Mouse (Mus musculus) left cerebral cortex, adult 9 months (tissue): ENCODE measurements at regions not wholly inside any gene's neighbourhood (a gene's known extent, or its start where the extent isn't known, plus 50 kb on each side); places are given as distances from the start of the nearest gene placed in this dataset.
A peak's percentile ranks its signal among the peaks of the same experiment; 100 is the strongest.

Experiments
- DNase-seq, 2 experiments: peaks; one replicate each; pipeline ENCODE4 v3.0.0; 2022; ENCODE audit warnings: low spot score in 2 of 2

- DNase-seq = no peak
These were observed 53.2 kb downstream of the Fam43a start for GRCm38 (mm10) chr16:30652692-30653091.

- DNase-seq = peak in 1 of 2 experiments; percentile 40
These were observed 54.3 kb downstream of the Fam43a start for GRCm38 (mm10) chr16:30653806-30654205.

DNA sequence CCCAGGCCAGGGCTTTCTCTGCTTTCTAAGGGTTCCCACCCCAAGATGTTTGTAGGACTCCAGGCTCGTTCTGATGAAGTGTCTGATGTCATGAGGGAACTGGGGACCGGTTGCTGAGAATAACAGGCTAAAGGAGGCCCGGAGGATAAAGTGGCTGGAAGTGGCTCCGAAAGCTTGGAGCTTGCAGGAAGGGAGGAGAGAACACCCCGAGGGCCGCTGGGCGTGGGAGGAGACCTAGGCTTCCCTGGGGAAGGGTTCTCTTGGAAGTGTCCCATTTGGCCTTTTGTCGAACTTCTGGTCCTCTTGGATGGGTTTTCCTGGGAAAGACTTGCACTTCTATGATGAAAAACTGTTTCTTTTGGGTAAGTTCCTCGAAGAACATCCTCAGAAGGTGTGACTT lies 54.7 kb downstream of the Fam43a start:
- no peak for DNase-seq

GRCm38 (mm10) chr16:30655798-30656221 lies 56.3 kb downstream of the Fam43a start:
- DNase-seq = no peak

DNA sequence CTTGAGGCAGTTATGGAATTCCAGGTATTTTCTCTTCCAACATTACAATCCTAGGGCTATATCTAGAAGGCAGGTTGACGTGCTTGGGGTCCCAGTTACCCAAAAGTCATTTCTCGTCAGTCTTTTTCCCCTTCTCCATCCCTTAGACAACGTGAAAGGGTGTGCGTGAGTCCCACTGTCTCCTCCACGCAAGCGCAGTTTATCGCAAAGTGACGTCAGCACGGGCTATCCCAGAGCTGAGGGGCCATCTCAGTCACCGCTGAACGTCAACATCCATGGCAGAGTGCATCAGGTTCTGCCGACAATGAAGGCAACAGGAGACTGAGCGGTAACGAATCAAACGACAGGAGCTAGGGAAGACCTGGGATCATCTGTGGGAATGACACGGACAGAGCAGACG lies 57.4 kb downstream of the Fam43a start:
- DNase-seq = no peak

DNA sequence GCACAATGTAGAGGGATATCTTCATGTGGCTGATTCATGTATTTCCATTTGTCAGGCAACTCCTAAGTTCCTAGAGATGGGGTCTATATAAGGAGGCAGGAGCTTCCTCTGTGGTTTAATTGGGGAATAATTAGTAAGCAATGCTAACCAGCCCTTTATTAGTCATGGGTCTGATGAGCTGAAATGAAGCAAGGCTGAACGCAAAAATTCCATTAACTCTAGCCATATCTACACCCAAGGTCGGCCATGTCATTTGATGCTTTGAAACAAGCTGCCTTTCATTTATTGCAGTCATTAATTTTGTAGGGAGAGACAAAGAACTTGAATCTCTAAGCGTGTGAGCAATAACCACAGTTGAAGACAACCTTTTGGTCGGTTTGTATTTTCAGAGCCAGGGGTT lies 59.4 kb downstream of the Fam43a start:
- DNase-seq = no peak

DNA sequence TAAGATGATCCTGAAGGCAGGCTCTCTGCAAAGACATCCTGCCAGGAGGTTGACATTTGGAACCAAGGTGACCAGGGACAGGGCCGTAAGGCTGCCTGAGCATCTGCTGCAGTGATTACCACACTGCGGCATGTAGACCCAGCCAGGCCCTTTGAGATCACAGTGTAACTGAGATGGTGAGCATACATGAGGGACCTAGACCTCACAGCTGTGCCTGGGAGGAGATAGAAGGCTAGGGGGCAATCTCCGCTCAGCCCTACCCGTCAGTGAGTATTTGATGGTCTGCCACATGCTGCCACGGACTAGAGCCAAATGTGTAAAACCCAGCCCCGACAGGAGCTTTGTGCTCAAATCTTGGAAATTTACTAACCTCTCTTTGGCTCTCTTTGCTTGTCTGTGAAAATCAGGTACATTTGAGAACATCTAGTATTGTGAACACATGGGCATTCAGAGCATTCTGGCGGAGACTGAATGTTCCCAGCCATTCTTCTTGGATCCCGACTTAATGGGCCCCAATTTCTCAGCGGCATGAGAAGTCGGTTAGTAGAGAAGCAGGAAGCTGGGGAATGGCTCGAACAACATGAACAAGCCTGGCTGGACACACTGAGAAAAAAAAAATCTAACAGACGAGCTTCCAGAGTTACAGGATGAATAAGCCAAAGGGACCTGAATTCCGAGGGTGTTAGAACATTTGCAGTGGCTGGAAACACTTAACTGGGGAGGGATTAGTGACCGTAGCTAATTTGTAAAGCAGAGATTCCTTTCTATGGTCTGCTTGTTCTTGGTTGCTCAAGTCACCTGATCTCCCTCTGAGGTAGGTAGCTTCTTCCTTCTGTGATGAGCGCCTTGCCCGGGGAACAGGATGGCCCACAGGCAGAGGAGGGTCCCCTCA lies 61.8 kb downstream of the Fam43a start:
- no peak for DNase-seq

DNA sequence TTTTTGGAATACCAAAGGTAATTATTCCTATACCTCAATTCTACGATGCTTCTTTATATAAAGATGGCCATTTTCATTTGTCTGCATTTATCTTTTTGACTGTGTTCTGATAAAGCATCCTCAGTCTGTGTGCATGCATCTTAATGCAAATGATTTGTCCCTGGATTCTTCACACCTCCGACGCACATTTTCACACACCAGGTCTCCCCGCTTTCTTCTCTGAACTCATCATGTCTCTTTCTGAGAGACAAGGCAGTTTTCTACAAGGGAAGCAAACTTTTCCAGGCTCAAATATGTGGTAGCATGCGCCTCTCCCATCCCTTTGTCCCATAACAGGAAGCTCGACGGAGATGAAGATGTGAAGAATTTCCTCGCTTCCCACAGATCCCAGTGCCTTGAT lies 63.5 kb downstream of the Fam43a start:
- peak in 1 of 2 experiments; percentile 39 for DNase-seq

- DNase-seq = no peak
These were observed 64.4 kb downstream of the Fam43a start for GRCm38 (mm10) chr16:30663971-30664370.

DNA sequence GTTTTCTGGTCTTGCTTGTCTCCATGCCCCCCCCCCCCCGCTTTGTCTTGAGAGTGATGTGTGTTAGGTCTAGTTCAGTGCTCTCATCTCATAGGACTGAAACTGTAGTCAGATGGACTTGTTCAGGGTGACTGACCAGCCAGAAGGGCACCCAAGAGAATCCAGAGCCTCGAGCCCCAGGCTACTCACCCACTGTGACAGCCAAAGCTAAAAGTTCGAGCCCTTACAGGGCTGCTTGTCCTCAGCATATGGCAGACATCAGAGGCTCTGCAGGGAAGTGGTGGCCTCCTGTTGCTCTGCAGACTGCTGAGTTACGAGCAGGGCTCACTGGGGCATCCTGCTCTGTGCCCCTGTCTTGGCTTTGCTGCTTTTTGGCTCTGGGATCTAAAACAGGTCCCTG lies 64.9 kb downstream of the Fam43a start:
- no peak for DNase-seq

- DNase-seq = no peak
These were observed 66.4 kb downstream of the Fam43a start for GRCm38 (mm10) chr16:30665881-30666280.

DNA sequence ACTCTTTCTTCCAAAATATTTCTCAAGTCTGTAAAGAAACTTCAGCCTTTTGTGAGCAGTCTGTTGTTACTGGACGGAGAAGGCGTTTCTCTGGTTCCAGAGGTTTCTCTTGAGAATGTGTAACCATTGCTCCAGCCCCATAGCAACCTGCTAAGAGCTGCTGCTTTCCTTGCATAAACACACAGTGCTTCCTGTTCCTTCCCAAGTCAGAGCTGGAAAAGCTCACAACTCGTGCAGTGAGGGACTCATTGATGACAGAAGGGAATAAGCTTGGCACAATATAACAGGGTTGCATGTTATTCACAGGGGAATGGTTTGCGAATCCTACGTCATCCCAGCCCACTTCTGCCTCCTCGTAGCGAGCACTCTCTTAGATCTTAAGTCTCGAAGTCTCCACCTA lies 70.4 kb downstream of the Fam43a start:
- no peak for DNase-seq

GRCm38 (mm10) chr16:30671584-30671983 lies 72.1 kb downstream of the Fam43a start:
- no peak for DNase-seq

DNA sequence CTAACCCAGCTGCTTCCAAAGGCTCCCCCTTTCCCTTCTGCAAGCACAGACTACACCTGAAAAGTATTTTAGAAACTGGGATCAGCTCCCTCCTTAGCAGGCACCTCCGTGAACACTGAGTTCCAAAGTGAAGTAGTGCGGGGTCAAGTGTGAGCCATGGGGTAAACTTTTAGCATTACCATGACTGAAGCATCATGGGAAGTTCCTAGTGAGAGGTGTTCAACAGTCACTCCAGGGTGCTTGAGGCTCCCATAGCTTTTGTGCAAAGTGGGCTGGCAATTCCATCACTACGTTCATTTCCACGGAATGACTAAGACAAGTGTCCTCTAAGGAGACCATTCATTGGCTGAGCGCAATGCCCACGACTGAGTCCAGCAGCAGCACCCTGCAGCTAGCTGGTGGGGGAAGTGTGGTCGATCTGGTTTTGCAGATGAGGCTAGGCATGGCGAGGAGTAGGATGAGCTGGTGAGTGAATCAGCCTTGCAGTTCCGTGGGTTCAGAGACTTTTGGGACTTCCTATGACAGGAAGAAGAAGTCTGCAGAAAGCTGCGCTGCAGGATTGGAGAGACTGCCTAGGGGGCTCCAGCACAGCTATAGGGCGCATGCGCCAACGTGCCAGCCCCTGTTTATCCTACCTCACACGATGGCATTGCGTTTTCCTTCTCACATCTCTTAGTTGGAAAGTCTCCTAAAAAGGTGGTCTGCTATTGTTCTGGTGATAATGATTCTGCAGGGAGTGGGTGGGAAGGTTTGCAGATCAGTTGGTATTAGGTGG lies 73.4 kb downstream of the Fam43a start:
- peak in 1 of 2 experiments; percentile 31 for DNase-seq

DNA sequence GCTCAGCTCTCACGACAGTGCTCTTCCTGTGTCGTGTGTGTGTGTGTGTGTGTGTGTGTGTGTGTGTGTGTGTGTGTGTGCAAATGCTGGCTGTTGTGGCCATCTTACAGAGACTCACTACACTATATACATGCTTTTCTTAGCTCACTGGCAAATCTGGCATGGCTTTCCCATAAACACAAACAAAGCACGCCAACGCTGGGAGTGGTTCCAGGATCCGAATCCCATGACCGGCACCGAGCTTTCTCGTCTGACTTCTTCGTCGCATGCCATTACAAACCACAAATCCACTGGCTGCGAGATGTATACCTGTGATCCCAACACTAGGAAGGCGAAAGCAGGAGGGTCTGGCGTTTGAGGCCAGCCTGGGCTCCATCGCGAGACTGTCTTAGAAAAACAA lies 74.1 kb downstream of the Fam43a start:
- peak in 1 of 2 experiments; percentile 23 for DNase-seq

GRCm38 (mm10) chr16:30675829-30676228 lies 76.3 kb downstream of the Fam43a start:
- DNase-seq = no peak

GRCm38 (mm10) chr16:30677016-30677415 lies 77.5 kb downstream of the Fam43a start:
- DNase-seq = no peak

DNA sequence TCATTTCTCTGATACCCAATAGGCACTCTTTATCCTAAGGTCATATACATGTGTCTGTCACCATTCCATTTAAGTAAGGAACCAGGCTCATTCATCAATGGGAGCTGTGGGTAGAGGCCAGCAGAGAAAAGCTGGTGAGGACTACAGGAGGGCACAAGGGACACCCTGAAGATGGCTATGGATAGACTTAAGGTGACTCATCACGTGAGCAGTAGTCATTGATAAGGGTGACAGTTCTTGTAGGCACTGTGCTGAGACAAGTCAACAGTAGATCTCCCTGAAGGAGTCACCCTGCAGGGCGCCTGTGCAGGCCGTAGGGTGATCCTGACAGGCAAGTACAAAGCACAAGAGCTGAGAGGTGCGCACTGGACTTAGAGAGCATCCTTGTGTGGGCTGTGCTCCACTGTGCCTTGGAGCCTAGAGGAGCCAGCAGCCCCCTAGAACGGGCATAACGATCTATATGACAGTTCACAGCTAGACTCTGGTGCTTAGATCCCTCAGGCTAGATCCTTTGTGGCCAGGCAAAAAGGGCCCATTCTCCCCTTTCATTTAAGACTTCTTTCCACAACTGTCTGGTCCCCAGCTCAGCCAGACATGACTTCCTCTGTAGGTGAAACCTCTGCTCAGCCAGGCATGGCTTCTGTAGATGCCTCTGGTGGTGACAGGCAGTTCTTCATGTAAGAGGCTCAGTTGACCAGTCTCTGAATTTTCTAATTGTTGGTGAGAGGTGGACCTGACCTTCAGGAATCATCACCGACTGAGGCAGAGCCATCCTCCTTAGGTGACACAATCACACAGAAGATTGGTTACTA lies 78.6 kb downstream of the Fam43a start:
- DNase-seq = no peak

- no peak for DNase-seq
These were observed 79.4 kb downstream of the Fam43a start for GRCm38 (mm10) chr16:30678708-30679492.

DNA sequence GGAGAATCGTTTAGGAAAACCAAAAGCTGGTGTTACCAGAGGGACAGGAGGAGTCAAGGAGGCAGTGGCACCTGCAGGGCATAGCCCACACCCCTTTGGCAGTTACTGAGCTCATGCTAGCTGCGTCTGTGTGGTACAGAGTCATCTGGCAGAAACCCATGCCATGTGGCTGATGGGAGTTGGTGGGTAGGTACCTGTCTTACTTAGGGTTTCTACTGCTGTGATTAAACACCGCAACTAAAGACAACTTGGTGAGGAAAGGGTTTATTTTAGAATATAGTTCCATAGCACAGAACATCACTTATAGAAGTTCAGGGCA lies 79.9 kb downstream of the Fam43a start:
- DNase-seq = no peak

DNA sequence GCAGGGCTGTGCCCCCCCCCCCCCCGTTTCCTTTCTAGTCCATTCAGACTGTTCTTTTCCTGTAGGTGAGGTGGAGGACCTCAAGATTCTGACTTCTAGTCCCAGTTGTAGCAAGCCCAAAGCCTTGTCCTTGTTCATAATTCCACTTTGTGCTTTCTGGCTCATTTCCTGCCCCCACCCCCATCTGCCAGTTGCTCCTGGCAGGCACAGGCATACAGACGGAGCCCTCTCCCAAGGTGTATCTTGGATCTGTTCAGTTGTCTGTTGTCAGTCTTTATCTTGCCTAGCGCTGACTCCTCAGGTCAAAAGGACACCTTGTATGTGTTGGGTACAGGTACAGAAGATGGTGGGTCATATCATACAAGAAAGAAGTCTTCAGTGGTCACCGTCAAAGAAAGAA lies 81.9 kb downstream of the Fam43a start:
- DNase-seq = no peak
